Mouse (Mus musculus): Measurements from ENCODE around the gene Ctbp1.

DNA sequence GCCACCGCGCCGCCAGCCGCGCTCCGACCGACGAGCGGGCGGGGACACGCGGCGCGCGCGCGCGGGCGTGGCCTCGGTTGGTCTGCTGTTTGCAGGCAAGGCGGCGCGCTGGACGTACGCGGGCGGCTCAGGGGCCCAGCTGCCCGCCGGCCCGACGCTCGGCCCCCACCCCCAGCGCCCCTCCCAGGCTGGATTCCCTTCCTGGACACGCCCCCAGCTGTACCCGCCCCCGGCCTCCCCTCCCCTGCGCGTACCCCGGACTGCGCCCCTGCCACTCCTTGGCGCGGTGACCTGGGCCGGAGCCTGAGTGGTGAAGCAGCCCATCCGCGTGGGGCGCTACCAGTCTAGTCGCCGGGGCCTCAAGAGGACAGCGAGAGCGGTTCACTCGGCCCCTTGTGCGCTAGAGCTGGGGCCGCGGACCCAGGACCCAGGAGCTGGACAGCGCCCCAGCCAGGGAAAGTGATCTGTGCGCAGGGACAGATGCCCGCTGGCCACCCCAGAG, at the start of gene Ctbp1:
- TF ChIP-seq CTCF (IDR thresholded peaks at IDR 0.05; ENCODE audit: borderline replicate concordance, extremely low read depth, insufficient read depth, insufficient read length) (peak; percentile 34; the same call in 1 of the 2 replicates), POLR2A (IDR thresholded peaks at IDR 0.05; ENCODE audit: borderline replicate concordance, extremely low read depth, insufficient read depth, insufficient read length, poor library complexity, severe bottlenecking) (no peak; the same call in 1 of the 2 replicates)
